In the genomic region with DNA sequence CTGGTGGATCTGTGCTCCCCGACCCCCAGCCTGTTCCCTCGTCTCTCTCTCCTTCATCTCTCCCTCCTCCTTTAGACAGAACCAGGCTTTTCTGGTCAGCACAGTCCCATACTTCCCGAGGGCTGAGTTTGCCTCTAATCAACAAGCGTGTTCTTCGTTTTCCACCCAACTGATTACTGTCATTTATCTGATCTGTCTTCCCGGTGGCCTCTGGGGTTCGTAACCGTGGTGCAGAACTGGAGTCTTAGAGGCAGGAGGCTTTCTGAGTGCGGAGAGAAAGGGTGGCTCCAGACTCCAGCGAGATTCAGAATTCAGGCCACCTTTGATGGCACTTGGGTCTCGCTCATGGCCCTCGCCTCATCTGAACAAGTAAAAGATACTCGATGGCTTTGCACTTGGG, we compare ENCODE assay signal across 9 mouse cellular contexts. TPM values are rescaled to one million over a fixed set of nuclear protein-coding genes. Genes with fewer than 3 reads are reported as not detected.
DNase-seq lines count a peak whose midpoint lies in the region; ATAC-seq lines count a peak whose summit lies in the region.
"Had no signal": no experiment of that assay in that cellular context is flagged by ENCODE, and none has a peak within 500 bp of the region (broad histone marks: within the 10 kb centered on the region; RNA-seq: fewer than 3 reads in every experiment).

No protein-coding gene starts in this region.

- H3K27me3 ChIP-seq in heart, embryonic 13.5 days (replicated peaks) = peaks cover 3% of the 10 kb centered on the region
- 0 out of 2 replicates have a peak, but pooled peaks cover 4% of the 10 kb centered on the region for H3K27me3 ChIP-seq in limb, embryonic 12.5 days

- no peak for ATAC-seq in heart, embryonic 13.5 days (ENCODE audit: extremely low read depth, insufficient number of reproducible peaks, low FRiP score, low TSS enrichment)
- no peak for ATAC-seq in limb, embryonic 12.5 days (ENCODE audit: insufficient number of reproducible peaks, insufficient read depth, low FRiP score, low TSS enrichment, low read depth)
- no peak for ATAC-seq in megakaryocyte-erythroid progenitor cell, adult 5-6 weeks (replicated peaks; ENCODE audit: low FRiP score, low TSS enrichment, poor library complexity, severe bottlenecking)

- peak overlapping the region; percentile 41 for H3K4me3 ChIP-seq in heart, embryonic 13.5 days
- peak overlapping the region; percentile 23 for H3K4me3 ChIP-seq in limb, embryonic 12.5 days (replicated peaks)

- H3K27ac ChIP-seq in heart, embryonic 13.5 days (replicated peaks) = peak overlapping the region; percentile 61
- H3K27ac ChIP-seq in limb, embryonic 12.5 days = no peak overlapping the region

- no peaks in the 10 kb centered on the region for H3K36me3 ChIP-seq in heart, embryonic 13.5 days
- no peaks in the 10 kb centered on the region for H3K36me3 ChIP-seq in limb, embryonic 12.5 days

- peak overlapping the region; percentile 64 for H3K4me2 ChIP-seq in heart, embryonic 13.5 days
- H3K4me2 ChIP-seq in limb, embryonic 12.5 days = peak overlapping the region; percentile 44

- WGBS in heart, embryonic 13.5 days = 26% methylated on average over 13 of the region's 13 CpGs
- 43% methylated on average over 13 of the region's 13 CpGs for WGBS in limb, embryonic 12.5 days

- no peaks in the 10 kb centered on the region for H3K9me3 ChIP-seq in heart, embryonic 13.5 days
- no peaks in the 10 kb centered on the region for H3K9me3 ChIP-seq in limb, embryonic 12.5 days

- peaks cover 70% of the 10 kb centered on the region for H3K4me1 ChIP-seq in heart, embryonic 13.5 days
- peaks cover 77% of the 10 kb centered on the region for H3K4me1 ChIP-seq in limb, embryonic 12.5 days (replicated peaks)

- no peak for DNase-seq in heart, postnatal 4 days
- DNase-seq in retina, postnatal 1 day = peak; percentile 37
- no peak for DNase-seq in retina, embryonic 14.5 days (ENCODE audit: low spot score)
- DNase-seq in adipocyte (ENCODE audit: low spot score) = no peak
- DNase-seq in embryo, embryonic 10 days (ENCODE audit: low spot score) = no peak
- DNase-seq: cerebellum, adult 18-20 months had no signal

- peak overlapping the region; percentile 58 for H3K9ac ChIP-seq in heart, embryonic 13.5 days
- no peak overlapping the region; the same call in 1 of the 2 replicates for H3K9ac ChIP-seq in limb, embryonic 12.5 days (replicated peaks)

RNA-seq across cellular contexts. Expression of a gene that starts 6.1 kb away (rescaled TPM):
- polyA plus RNA-seq in heart, embryonic 13.5 days (2015; fragmentation: Nextera tagmentation; extraction: Ambion mirVana) = 5.5 and 7.1 TPM in 2 replicates
- 10 to 100 TPM; 21.2 to 25.1 TPM for total RNA-seq in heart, postnatal 4 days (2021)
- polyA plus RNA-seq in limb, embryonic 12.5 days (2016; fragmentation: Nextera tagmentation; extraction: Ambion mirVana) = 3.4 and 4.8 TPM in 2 replicates
- total RNA-seq in megakaryocyte-erythroid progenitor cell, adult 5-6 weeks (2014; fragmentation: Nextera tagmentation) = not detected in 2 replicates
- not detected in 2 replicates for total RNA-seq in megakaryocyte-erythroid progenitor cell, adult 5-6 weeks (2017)

RNA-seq across cellular contexts. Expression of a gene that starts 15.2 kb away (rescaled TPM):
- polyA plus RNA-seq in heart, embryonic 13.5 days (2015; fragmentation: Nextera tagmentation; extraction: Ambion mirVana) = 18.9 and 19.1 TPM in 2 replicates
- total RNA-seq in heart, postnatal 4 days (2021) = 10 to 100 TPM; 19.6 to 20.2 TPM
- polyA plus RNA-seq in limb, embryonic 12.5 days (2016; fragmentation: Nextera tagmentation; extraction: Ambion mirVana) = 30.5 and 32.0 TPM in 2 replicates
- 23.9 and 24.7 TPM in 2 replicates for total RNA-seq in megakaryocyte-erythroid progenitor cell, adult 5-6 weeks (2014; fragmentation: Nextera tagmentation)
- total RNA-seq in megakaryocyte-erythroid progenitor cell, adult 5-6 weeks (2017) = 7.3 and 11.3 TPM in 2 replicates

RNA-seq across cellular contexts. Expression of a gene that starts 32.2 kb away (rescaled TPM):
- 7.3 and 8.8 TPM in 2 replicates for polyA plus RNA-seq in heart, embryonic 13.5 days (2015; fragmentation: Nextera tagmentation; extraction: Ambion mirVana)
- total RNA-seq in heart, postnatal 4 days (2021) = 10 to 100 TPM; 20.2 to 24.4 TPM
- 4.1 and 4.3 TPM in 2 replicates for polyA plus RNA-seq in limb, embryonic 12.5 days (2016; fragmentation: Nextera tagmentation; extraction: Ambion mirVana)
- 174 and 211 TPM in 2 replicates for total RNA-seq in megakaryocyte-erythroid progenitor cell, adult 5-6 weeks (2014; fragmentation: Nextera tagmentation)
- total RNA-seq in megakaryocyte-erythroid progenitor cell, adult 5-6 weeks (2017) = 112 and 174 TPM in 2 replicates

RNA-seq across cellular contexts. Expression of a gene that starts 42.5 kb away (rescaled TPM):
- polyA plus RNA-seq in heart, embryonic 13.5 days (2015; fragmentation: Nextera tagmentation; extraction: Ambion mirVana) = 4.4 and 5.0 TPM in 2 replicates
- 1 to 10 TPM; 4.0 to 5.8 TPM for total RNA-seq in heart, postnatal 4 days (2021)
- 8.8 and 9.4 TPM in 2 replicates for polyA plus RNA-seq in limb, embryonic 12.5 days (2016; fragmentation: Nextera tagmentation; extraction: Ambion mirVana)
- total RNA-seq in megakaryocyte-erythroid progenitor cell, adult 5-6 weeks (2014; fragmentation: Nextera tagmentation) = 13.5 and 13.7 TPM in 2 replicates
- 6.1 and 10.7 TPM in 2 replicates for total RNA-seq in megakaryocyte-erythroid progenitor cell, adult 5-6 weeks (2017)

Comparison
In these comparisons a context has a peak if more than half of its experiments do, and no peak if none do; other contexts are left out.
1. RNA of a gene that starts 6.1 kb away (total RNA-seq): 21.2 to 25.1 TPM in heart, postnatal 4 days; not detected in megakaryocyte-erythroid progenitor cell, adult 5-6 weeks; every median in the first group is over 10 times any median in the second.
2. RNA of a gene that starts 32.2 kb away (total RNA-seq): 112 to 211 TPM in megakaryocyte-erythroid progenitor cell, adult 5-6 weeks; 20.2 to 24.4 TPM in heart, postnatal 4 days; every median in the first group is over 4 times any median in the second.